Mouse (Mus musculus) midbrain, embryonic 15.5 days (tissue): ENCODE data around the gene Faap100. TPM values are rescaled to one million over a fixed set of nuclear protein-coding genes. Genes with fewer than 3 reads are reported as not detected.
A peak's percentile ranks its signal among the peaks of the same experiment; 100 is the strongest.

Experiments used
- ATAC-seq: fragments of 200-750 bp; cut with Nextera tagmentation; replicated peaks from 2 replicates; pipeline ENCODE4 v1.8.0; 2017; ENCODE audit warnings: moderate TSS enrichment
- H3K27ac ChIP-seq: fragments of 300-500 bp; sonication (generic); 2 replicates; pipeline ENCODE4 v1.5.1; 2015; ENCODE audit warnings: mild to moderate bottlenecking, inconsistent platforms
- H3K27me3 ChIP-seq: fragments of 300-500 bp; sonication (generic); replicated peaks from 2 replicates; pipeline ENCODE4 v1.6.1; 2015; ENCODE audit warnings: inconsistent platforms
- H3K36me3 ChIP-seq: fragments of 300-500 bp; sonication (generic); replicated peaks from 2 replicates; pipeline ENCODE4 v1.6.1; 2015; ENCODE audit warnings: inconsistent platforms
- H3K4me1 ChIP-seq: fragments of 300-500 bp; sonication (generic); 2 replicates; pipeline ENCODE4 v1.6.1; 2015; ENCODE audit warnings: inconsistent platforms
- H3K4me2 ChIP-seq: fragments of 300-500 bp; sonication (generic); 2 replicates; pipeline ENCODE4 v1.6.1; 2015; ENCODE audit warnings: inconsistent platforms, mild to moderate bottlenecking, moderate library complexity
- H3K4me3 ChIP-seq: fragments of 300-500 bp; sonication (generic); 2 replicates; pipeline ENCODE4 v1.5.1; 2015; ENCODE audit warnings: mild to moderate bottlenecking, inconsistent platforms
- H3K9ac ChIP-seq: fragments of 300-500 bp; sonication (generic); 2 replicates; pipeline ENCODE4 v1.6.1; 2015; ENCODE audit warnings: mild to moderate bottlenecking, inconsistent platforms
- H3K9me3 ChIP-seq: fragments of 300-500 bp; sonication (generic); 2 replicates; pipeline ENCODE4 v1.6.1; 2016; ENCODE audit warnings: inconsistent platforms
- WGBS: fragments of 180-500 bp; shearing (Covaris S2); methylation state at CpG from one replicate; pipeline ENCODE4 v1.1.7; 2015; ENCODE audit warnings: mixed read lengths; 5-methylcytosine and 5-hydroxymethylcytosine counted together
- microRNA-seq: library from miRNA; unstranded; fragments of <30 nt; microRNA quantifications from one replicate; pipeline ENCODE4, GENCODE M21; 2016
- polyA plus RNA-seq: library from polyadenylated mRNA; unstranded; fragments of >200 nt; fragmentation: Nextera tagmentation; extraction: Ambion mirVana; gene quantifications from 2 replicates; pipeline ENCODE4 v1.2.1, GENCODE M21; 2015

Gene Faap100
- polyA plus RNA-seq, 1 experiment from 2014 or later, result 124 TPM

DNA sequence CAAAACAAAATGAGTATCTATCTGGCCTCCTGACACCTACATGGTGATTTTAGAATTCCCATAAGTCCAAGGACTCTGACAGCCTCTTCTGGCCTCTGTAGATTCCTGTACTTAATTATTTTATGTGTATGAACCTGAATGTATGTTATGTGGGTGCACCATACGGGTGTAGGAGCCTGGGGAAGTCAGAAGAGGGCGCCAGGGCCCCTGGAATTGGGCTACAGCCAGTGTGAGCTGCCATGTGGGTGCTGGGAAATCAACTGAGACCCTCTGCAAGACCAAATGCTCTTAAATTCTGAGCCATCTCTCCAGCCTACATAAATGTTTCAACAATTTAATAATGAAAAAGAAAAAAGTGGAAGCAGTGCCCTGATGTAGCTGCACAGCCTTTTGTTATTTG, 41.1 kb downstream of the Faap100 start:
- Histone ChIP-seq H3K9ac (no peak overlapping the region), H3K4me1 (no peaks in the 10 kb centered on the region), H3K27ac (no peak overlapping the region), H3K9me3 (no peaks in the 10 kb centered on the region), H3K27me3 (no peaks in the 10 kb centered on the region), H3K4me2 (no peak overlapping the region), H3K4me3 (no peak overlapping the region), H3K36me3 (no peaks in the 10 kb centered on the region)
- ATAC-seq, result no peak
- WGBS, result 32% methylated on average over 2 of the region's 2 CpGs

DNA sequence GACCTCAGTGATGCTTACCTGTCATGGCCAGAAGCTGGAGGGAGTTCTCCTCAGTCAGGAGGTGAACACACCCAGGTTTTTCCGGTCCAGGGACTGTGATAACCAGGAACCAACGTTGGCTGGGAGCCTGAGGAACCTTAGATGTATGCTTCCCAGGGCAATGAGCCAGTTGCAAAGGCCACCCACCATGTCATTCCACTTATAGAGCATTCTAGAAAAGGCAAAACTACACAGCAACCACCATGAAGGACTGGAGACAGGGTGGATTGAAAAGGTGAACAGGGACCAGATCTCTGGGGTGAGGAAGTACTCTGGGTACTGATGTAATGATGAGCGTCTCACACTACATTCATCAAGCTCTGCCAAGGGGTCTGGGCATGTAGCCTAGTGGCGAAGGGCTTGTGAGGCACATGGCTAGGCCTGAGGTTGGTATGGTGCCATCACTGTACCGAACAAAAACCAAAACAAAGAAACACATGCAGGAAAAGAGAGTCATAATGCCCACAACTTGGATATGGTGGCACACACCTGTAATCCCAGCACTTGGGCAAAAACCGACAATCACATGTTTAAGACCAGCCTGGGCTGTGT, 43.0 kb downstream of the Faap100 start:
- H3K4me1 ChIP-seq, result no peaks in the 10 kb centered on the region
- H3K4me3 ChIP-seq, result no peak overlapping the region
- H3K4me2 ChIP-seq, result no peak overlapping the region
- H3K27ac ChIP-seq, result no peak overlapping the region
- H3K36me3 ChIP-seq, result no peaks in the 10 kb centered on the region
- H3K9me3 ChIP-seq, result no peaks in the 10 kb centered on the region; the same call in 1 of the 2 replicates
- H3K27me3 ChIP-seq, result no peaks in the 10 kb centered on the region
- ATAC-seq, result no peak
- WGBS, result 88% methylated on average over 6 of the region's 6 CpGs
- H3K9ac ChIP-seq, result no peak overlapping the region

- ATAC-seq, result no peak
- Histone ChIP-seq H3K4me2 (no peak overlapping the region), H3K4me1 (peaks cover 19% of the 10 kb centered on the region), H3K9ac (no peak overlapping the region), H3K9me3 (no peaks in the 10 kb centered on the region), H3K27me3 (no peaks in the 10 kb centered on the region), H3K36me3 (no peaks in the 10 kb centered on the region), H3K4me3 (no peak overlapping the region), H3K27ac (no peak overlapping the region)
- 96% methylated on average over 10 of the region's 10 CpGs for WGBS
Observed at GRCm38 (mm10) chr11:120320156-120320555, 58.4 kb downstream of the Faap100 start.

- Histone ChIP-seq H3K4me1 (peaks cover 27% of the 10 kb centered on the region), H3K4me3 (no peak overlapping the region), H3K27ac (no peak overlapping the region), H3K9ac (no peak overlapping the region), H3K4me2 (no peak overlapping the region), H3K9me3 (no peaks in the 10 kb centered on the region), H3K27me3 (no peaks in the 10 kb centered on the region), H3K36me3 (no peaks in the 10 kb centered on the region)
- 89% methylated on average over 5 of the region's 5 CpGs for WGBS
- no peak for ATAC-seq
Observed at GRCm38 (mm10) chr11:120319310-120319709, 59.3 kb downstream of the Faap100 start.

Small RNAs within 50 kb of the gene (microRNA-seq; reads per million reads assigned to microRNA genes)
- gene Gm23419, result not detected
- gene Mir6935, result 3.1 reads per million, percentile 15 among the genes with 10 or more reads in this experiment

Other genes with a start within 250 kb of the Faap100 start
- gene Slc38a10, start 227.4 kb downstream of the Faap100 start, polyA plus RNA-seq, result 116 and 125 TPM in 2 replicates
- 16.2 and 16.7 TPM in 2 replicates for gene Bahcc1, start 145.8 kb downstream of the Faap100 start, polyA plus RNA-seq
- gene Actg1, start 30.2 kb downstream of the Faap100 start, polyA plus RNA-seq, result 4,418 and 4,467 TPM in 2 replicates
- gene Fscn2, start 17.2 kb downstream of the Faap100 start, polyA plus RNA-seq, result 0.84 and 1.4 TPM in 2 replicates
- gene Nploc4, start 58.9 kb upstream of the Faap100 start, polyA plus RNA-seq, result 34.2 and 39.1 TPM in 2 replicates
- gene Tspan10, start 63.9 kb upstream of the Faap100 start, polyA plus RNA-seq, result not detected in 2 replicates
- gene Pde6g, start 74.7 kb upstream of the Faap100 start, polyA plus RNA-seq, result 0.39 and 0.52 TPM in 2 replicates
- gene Oxld1, start 79.3 kb upstream of the Faap100 start, polyA plus RNA-seq, result 9.8 and 11.4 TPM in 2 replicates
- 27.9 and 28.1 TPM in 2 replicates for gene Ccdc137, start 79.4 kb upstream of the Faap100 start, polyA plus RNA-seq
- gene Arl16, start 88.8 kb upstream of the Faap100 start, polyA plus RNA-seq, result 63.0 and 64.1 TPM in 2 replicates
- 112 and 115 TPM in 2 replicates for gene Mrpl12, start 105.8 kb upstream of the Faap100 start, polyA plus RNA-seq
- gene Slc25a10, start 113.1 kb upstream of the Faap100 start, polyA plus RNA-seq, result 28.6 and 29.2 TPM in 2 replicates
- 0.17 and 0.19 TPM in 2 replicates for gene Gcgr, start 151.9 kb upstream of the Faap100 start, polyA plus RNA-seq
- 249 and 264 TPM in 2 replicates for gene Mcrip1, start 171.0 kb upstream of the Faap100 start, polyA plus RNA-seq
- not detected in 2 replicates for gene Ppp1r27, start 172.4 kb upstream of the Faap100 start, polyA plus RNA-seq
- 256 and 259 TPM in 2 replicates for gene P4hb, start 194.5 kb upstream of the Faap100 start, polyA plus RNA-seq
- 458 and 487 TPM in 2 replicates for gene Arhgdia, start 202.9 kb upstream of the Faap100 start, polyA plus RNA-seq
- gene Alyref, start 219.6 kb upstream of the Faap100 start, polyA plus RNA-seq, result 225 and 233 TPM in 2 replicates
- gene Anapc11, start 219.7 kb upstream of the Faap100 start, polyA plus RNA-seq, result 200 and 205 TPM in 2 replicates
- gene Npb, start 229.7 kb upstream of the Faap100 start, polyA plus RNA-seq, result 0.59 and 1.3 TPM in 2 replicates
- 222 and 233 TPM in 2 replicates for gene Pcyt2, start 239.2 kb upstream of the Faap100 start, polyA plus RNA-seq
- gene Sirt7, start 246.5 kb upstream of the Faap100 start, polyA plus RNA-seq, result 45.8 and 48.2 TPM in 2 replicates